9 mouse cellular contexts compared by ENCODE assay signal in the genomic region with DNA sequence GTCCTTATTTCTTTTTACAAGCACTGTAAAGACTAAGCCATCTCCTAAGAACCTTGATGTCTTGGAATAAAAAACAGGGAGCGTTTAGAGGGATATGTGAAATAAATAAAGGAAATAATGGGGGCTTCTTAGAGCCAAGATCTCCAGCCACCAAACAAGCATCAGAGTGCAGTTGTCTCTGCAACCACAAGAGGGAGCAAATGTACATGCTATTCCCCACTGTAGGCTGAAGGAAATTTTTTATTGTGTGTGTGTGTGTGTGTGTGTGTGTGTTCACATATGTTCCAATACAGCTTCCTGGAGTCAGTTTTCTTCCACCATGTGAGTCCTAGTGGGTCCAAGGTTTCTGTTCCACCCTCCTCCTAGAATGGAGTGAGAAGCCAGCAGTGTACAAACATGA. TPM values are rescaled to one million over a fixed set of nuclear protein-coding genes. Genes with fewer than 3 reads are reported as not detected.
DNase-seq lines count a peak whose midpoint lies in the region; ATAC-seq and TF ChIP-seq lines count a peak whose summit lies in the region.
"Had no signal": no experiment of that assay in that cellular context is flagged by ENCODE, and none has a peak within 500 bp of the region (broad histone marks: within the 10 kb centered on the region; RNA-seq: fewer than 3 reads in every experiment).

No protein-coding gene starts in this region.

- WGBS in lung, embryonic 14.5 days = 21% methylated on average over 1 of the region's 1 CpGs

- H3K4me2 ChIP-seq in lung, embryonic 14.5 days = no peak overlapping the region

- no peak overlapping the region for H3K4me3 ChIP-seq in lung, embryonic 14.5 days (ENCODE audit: low read depth, low read length)

- H3K27me3 ChIP-seq in lung, embryonic 14.5 days (ENCODE audit: insufficient read depth, low read length) = no peaks in the 10 kb centered on the region

- no peak overlapping the region for H3K9ac ChIP-seq in lung, embryonic 14.5 days

- no peaks in the 10 kb centered on the region for H3K9me3 ChIP-seq in lung, embryonic 14.5 days (ENCODE audit: low read depth, low read length)

- H3K4me1 ChIP-seq in lung, embryonic 14.5 days (ENCODE audit: insufficient read depth) = no peaks in the 10 kb centered on the region; the same call in 1 of the 2 replicates

- H3K27ac ChIP-seq in lung, embryonic 14.5 days (ENCODE audit: low read depth) = no peak overlapping the region

- peak; percentile 62 for DNase-seq in heart, postnatal 4 days
- DNase-seq in heart, adult 8-10 months (ENCODE audit: low spot score) = no peak
- DNase-seq in urinary bladder, postnatal 14 days (ENCODE audit: low spot score) = peak; percentile 11
- no peak for DNase-seq in urinary bladder, postnatal 36 days (ENCODE audit: low spot score in 2 of 2)
- DNase-seq in lung, embryonic 14.5 days = peak; percentile 75
- DNase-seq in urinary bladder, postnatal 10 days (ENCODE audit: low spot score) = no peak
- no peak for DNase-seq in spleen, adult 18-20 months

- ATAC-seq in erythroid progenitor cell, adult 5-6 weeks (replicated peaks; ENCODE audit: low FRiP score, poor library complexity, severe bottlenecking) = peak; percentile 52; the same call in 1 of the 2 replicates
- no peak for ATAC-seq in lung, embryonic 14.5 days (ENCODE audit: insufficient read depth)

- no peaks in the 10 kb centered on the region for H3K36me3 ChIP-seq in lung, embryonic 14.5 days (ENCODE audit: insufficient read depth)

- TF ChIP-seq CTCF in lung, embryonic 14.5 days (IDR thresholded peaks at IDR 0.05; ENCODE audit: low read depth) = peak; percentile 80

RNA-seq across cellular contexts. Expression of gene Bpifa5, which starts 10.9 kb away (rescaled TPM):
- total RNA-seq in heart, postnatal 4 days (2021) = not detected
- total RNA-seq in heart, adult 8-10 months (2022) = not detected
- not detected in 2 replicates for total RNA-seq in erythroid progenitor cell, adult 5-6 weeks (2015; ENCODE audit: low replicate concordance)
- total RNA-seq in erythroid progenitor cell, adult 5-6 weeks (2017; ENCODE audit: low replicate concordance) = not detected in 2 replicates
- polyA plus RNA-seq in lung, embryonic 14.5 days (2014; fragmentation: Nextera tagmentation; extraction: Ambion mirVana) = not detected in 2 replicates
- total RNA-seq: heart, postnatal 14 days had no signal

RNA-seq across cellular contexts. Expression of gene Bpifb1, which starts 17.3 kb away (rescaled TPM):
- under 1 TPM in 1 of 2 experiments, not detected in 1; 0.20 TPM for total RNA-seq in heart, postnatal 4 days (2021)
- under 1 TPM in 2 of 4 experiments, not detected in 2; 0.16 to 0.55 TPM for total RNA-seq in heart, adult 8-10 months (2022)
- not detected in 2 replicates for total RNA-seq in erythroid progenitor cell, adult 5-6 weeks (2015; ENCODE audit: low replicate concordance)
- not detected in 2 replicates for total RNA-seq in erythroid progenitor cell, adult 5-6 weeks (2017; ENCODE audit: low replicate concordance)
- 0.49 and 0.74 TPM in 2 replicates for polyA plus RNA-seq in lung, embryonic 14.5 days (2014; fragmentation: Nextera tagmentation; extraction: Ambion mirVana)

RNA-seq across cellular contexts. Expression of gene Bpifa1, which starts 30.6 kb away (rescaled TPM):
- not detected for total RNA-seq in heart, postnatal 4 days (2021)
- total RNA-seq in heart, adult 8-10 months (2022) = 10 to 100 TPM in 1 of 4 experiments, not detected in 3; 56.2 TPM
- not detected in 2 replicates for total RNA-seq in erythroid progenitor cell, adult 5-6 weeks (2015; ENCODE audit: low replicate concordance)
- total RNA-seq in erythroid progenitor cell, adult 5-6 weeks (2017; ENCODE audit: low replicate concordance) = not detected in 2 replicates
- polyA plus RNA-seq in lung, embryonic 14.5 days (2014; fragmentation: Nextera tagmentation; extraction: Ambion mirVana) = not detected in 2 replicates

RNA-seq across cellular contexts. Expression of gene Bpifa3, which starts 43.2 kb away (rescaled TPM):
- not detected for total RNA-seq in heart, postnatal 4 days (2021)
- total RNA-seq in heart, adult 8-10 months (2022) = not detected
- not detected in 2 replicates for total RNA-seq in erythroid progenitor cell, adult 5-6 weeks (2015; ENCODE audit: low replicate concordance)
- not detected in 2 replicates for total RNA-seq in erythroid progenitor cell, adult 5-6 weeks (2017; ENCODE audit: low replicate concordance)
- polyA plus RNA-seq in lung, embryonic 14.5 days (2014; fragmentation: Nextera tagmentation; extraction: Ambion mirVana) = not detected in 2 replicates
- total RNA-seq: heart, postnatal 14 days had no signal

RNA-seq across cellular contexts. Expression of gene Bpifb5, which starts 50.2 kb away (rescaled TPM):
- not detected for total RNA-seq in heart, postnatal 4 days (2021)
- total RNA-seq in heart, adult 8-10 months (2022) = not detected
- not detected in 2 replicates for total RNA-seq in erythroid progenitor cell, adult 5-6 weeks (2015; ENCODE audit: low replicate concordance)
- total RNA-seq in erythroid progenitor cell, adult 5-6 weeks (2017; ENCODE audit: low replicate concordance) = not detected in 2 replicates
- polyA plus RNA-seq in lung, embryonic 14.5 days (2014; fragmentation: Nextera tagmentation; extraction: Ambion mirVana) = 1.4 and 2.0 TPM in 2 replicates
- total RNA-seq: heart, postnatal 14 days had no signal

Comparison
In these comparisons a context has a peak if more than half of its experiments do, and no peak if none do; other contexts are left out.
1. DNase-seq: peak in heart, postnatal 4 days (single experiment), urinary bladder, postnatal 14 days (single experiment) and lung, embryonic 14.5 days (single experiment); none in heart, adult 8-10 months (single experiment), urinary bladder, postnatal 36 days (0 of 2), urinary bladder, postnatal 10 days (single experiment) and spleen, adult 18-20 months (0 of 2).